Mouse (Mus musculus): ENCODE measurements around the gene Lpp.

Lpp gene

DNA sequence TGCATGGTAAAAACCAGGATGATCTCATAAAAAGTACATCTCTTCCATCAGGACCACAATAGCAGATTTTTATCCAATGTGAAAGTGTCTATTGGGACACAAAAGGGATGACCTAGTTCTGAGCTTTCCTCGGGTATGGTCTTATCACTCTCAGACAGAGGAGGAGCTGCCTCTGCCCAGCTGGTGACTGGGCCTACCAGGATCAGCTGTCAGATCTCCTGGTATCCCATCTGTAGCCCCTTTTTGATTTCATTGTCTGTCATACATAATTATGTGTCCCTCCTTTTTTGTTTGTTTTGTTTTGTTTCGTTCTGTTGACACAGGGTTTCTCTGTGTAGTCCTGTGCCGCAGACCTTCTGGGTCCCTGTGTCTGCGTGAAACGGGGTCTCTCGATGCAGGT lies 644.1 kb downstream of the Lpp start:
- DNase-seq (ENCODE audit: low read depth in 1 of 2, low spot score in 2 of 2): no peak

DNA sequence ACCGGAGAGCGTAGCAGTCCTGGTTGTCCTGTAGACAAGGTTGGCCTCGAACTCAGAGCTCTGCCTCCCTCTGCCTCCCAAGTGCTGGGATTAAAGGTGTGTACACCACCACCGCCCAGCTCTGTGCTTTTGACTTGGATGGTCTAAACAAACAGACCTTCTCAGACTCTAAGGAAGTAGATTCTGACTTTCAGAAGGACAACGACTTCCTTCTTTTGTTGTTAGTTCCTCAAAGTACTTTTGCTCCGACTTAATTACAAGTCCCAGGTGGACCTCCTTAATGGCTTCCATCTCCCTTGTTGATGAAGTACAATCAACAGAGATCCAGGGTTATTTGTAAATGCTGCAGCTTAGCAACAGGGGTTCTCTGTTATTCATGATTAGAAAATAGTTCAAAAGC lies 645.2 kb downstream of the Lpp start:
- DNase-seq (ENCODE audit: low read depth in 1 of 2, low spot score in 2 of 2): no peak

DNA sequence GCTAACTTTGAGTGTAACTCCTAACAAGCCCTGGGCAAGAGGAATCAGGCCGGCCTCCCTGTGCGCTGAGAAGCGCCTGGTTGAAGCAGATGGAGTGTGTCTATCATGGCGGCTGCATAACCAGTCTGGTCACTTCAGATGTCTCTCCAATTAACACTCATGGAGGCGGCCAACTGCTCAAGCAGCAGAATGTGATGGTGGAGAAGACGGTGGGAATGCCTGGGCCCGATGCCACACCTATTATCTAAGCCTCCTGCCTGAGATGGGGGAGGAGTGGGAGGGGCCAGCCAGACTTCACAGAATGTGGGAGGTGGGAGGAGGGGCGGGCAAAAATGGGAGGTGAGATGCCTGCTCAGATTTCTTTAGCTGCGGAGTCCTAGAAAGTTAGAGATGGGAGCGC lies 646.6 kb downstream of the Lpp start:
- no peak for DNase-seq (ENCODE audit: low read depth in 1 of 2, low spot score in 2 of 2)

DNA sequence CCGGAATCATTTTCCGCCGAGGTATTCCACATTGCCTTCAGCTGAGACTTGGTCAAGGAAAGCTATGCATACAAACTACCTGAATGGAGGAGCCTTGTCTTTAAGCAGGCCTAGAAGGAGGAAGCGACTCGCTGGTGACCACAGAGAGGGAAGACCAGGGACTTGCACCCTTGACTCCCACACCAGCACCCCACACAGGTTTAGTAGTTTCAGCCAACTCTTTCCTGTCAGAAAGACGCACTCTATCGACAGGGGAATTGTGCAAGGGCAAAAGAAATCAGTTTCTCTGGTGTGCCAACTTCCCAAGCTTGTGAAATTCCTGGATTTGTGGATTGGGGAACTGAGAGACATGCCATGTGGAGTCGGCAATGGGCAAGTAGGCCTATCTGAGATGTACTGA lies 647.9 kb downstream of the Lpp start:
- no peak for DNase-seq (ENCODE audit: low read depth in 1 of 2, low spot score in 2 of 2)

DNA sequence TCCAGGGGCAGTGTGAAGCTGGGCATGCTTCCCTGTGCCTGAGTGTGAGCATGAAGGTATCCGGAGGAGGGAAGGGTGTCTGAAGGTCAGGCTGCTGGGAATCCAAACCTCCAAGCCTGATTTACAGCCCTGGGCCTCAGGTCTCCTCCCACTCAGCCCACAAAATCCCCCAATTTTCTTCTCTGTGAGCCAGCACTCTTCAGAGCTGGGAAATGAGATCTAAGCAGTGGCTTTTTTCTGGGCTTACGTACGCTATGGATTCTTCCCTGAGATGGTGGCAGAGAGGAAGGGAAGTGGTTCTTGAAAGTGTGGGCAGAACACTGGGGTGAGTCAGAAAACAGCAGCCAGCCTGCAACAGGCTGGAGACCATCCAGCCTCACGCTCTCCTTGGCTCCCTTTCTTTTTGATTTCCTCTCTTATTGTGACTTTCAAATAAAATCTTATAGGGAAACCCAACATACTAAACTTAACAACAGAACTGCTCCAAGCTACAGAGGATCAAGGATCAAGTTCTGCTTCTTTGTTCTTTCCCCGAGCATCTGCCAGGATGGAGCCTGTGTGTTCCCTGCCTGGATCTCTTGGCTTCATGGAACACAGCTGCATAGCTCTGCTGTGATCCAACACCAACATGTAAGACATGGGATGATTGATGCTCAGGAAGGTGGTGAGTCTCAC lies 648.7 kb downstream of the Lpp start:
- DNase-seq (ENCODE audit: low read depth in 1 of 2, low spot score in 2 of 2): no peak

Measured in monocyte, adult 2 months (primary cell).